ENCODE assay signal across 30 mouse cellular contexts in the genomic region with DNA sequence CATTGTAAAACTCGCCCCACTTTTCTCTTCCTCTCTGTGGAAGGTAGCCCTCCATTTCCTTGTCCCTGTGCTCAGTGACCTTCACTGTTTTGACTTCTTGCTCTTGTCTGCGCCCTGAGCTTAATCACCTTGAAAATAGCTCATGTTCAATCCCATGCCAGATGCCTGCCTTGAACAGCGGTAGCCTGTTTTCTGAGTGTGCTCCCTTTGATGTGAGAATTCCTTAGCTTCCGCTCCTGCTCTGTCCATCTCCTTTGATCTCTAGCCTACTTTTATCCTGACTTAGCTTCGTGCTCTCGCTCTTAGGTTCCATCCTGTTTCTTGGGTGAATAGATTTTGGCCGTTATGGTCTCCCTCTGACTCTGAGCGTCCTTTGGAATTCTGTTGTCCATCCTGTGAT. TPM values are rescaled to one million over a fixed set of nuclear protein-coding genes. Genes with fewer than 3 reads are reported as not detected.
"Had no signal": no experiment of that assay in that cellular context is flagged by ENCODE, and none has a peak within 500 bp of the region (broad histone marks: within the 10 kb centered on the region; RNA-seq: fewer than 3 reads in every experiment).

No protein-coding gene starts in this region.

- H3K4me3 ChIP-seq: gastrocnemius, adult 2 months; heart, adult 2 months; heart, embryonic 13.5 days; heart, embryonic 15.5 days; hindbrain, embryonic 10.5 days; hindbrain, embryonic 12.5 days; intestine, embryonic 15.5 days; limb, embryonic 13.5 days; limb, embryonic 15.5 days; liver, embryonic 12.5 days had no signal

- H3K27ac ChIP-seq: gastrocnemius, adult 2 months; heart, adult 2 months; heart, embryonic 13.5 days; heart, embryonic 15.5 days; hindbrain, embryonic 10.5 days; hindbrain, embryonic 12.5 days; hindbrain, embryonic 14.5 days; intestine, embryonic 15.5 days; limb, embryonic 13.5 days; limb, embryonic 15.5 days; liver, embryonic 12.5 days; liver, embryonic 14.5 days had no signal

- H3K36me3 ChIP-seq: heart, embryonic 13.5 days; heart, embryonic 15.5 days; hindbrain, embryonic 10.5 days; hindbrain, embryonic 12.5 days; intestine, embryonic 15.5 days; limb, embryonic 13.5 days; limb, embryonic 15.5 days; liver, embryonic 12.5 days had no signal

- ATAC-seq: hindbrain, embryonic 16.5 days; inflammation-experienced regulatory T-cells, adult 6 months; intestine, embryonic 15.5 days; intestine, postnatal 0 days; liver, embryonic 12.5 days had no signal

- H3K9ac ChIP-seq: heart, embryonic 13.5 days; heart, embryonic 15.5 days; hindbrain, embryonic 12.5 days; hindbrain, embryonic 14.5 days; intestine, embryonic 15.5 days; limb, embryonic 13.5 days; limb, embryonic 15.5 days; liver, embryonic 12.5 days; liver, embryonic 14.5 days had no signal

- H3K27me3 ChIP-seq: heart, embryonic 13.5 days; heart, embryonic 15.5 days; hindbrain, embryonic 12.5 days; intestine, embryonic 15.5 days; limb, embryonic 13.5 days; limb, embryonic 15.5 days had no signal

- H3K9me3 ChIP-seq: heart, embryonic 13.5 days; heart, embryonic 15.5 days; hindbrain, embryonic 10.5 days; hindbrain, embryonic 12.5 days; intestine, embryonic 15.5 days; limb, embryonic 13.5 days; limb, embryonic 15.5 days; liver, embryonic 12.5 days had no signal

- H3K4me2 ChIP-seq: heart, embryonic 11.5 days; heart, embryonic 13.5 days; heart, embryonic 15.5 days; hindbrain, embryonic 12.5 days; hindbrain, embryonic 14.5 days; intestine, embryonic 15.5 days; limb, embryonic 13.5 days; limb, embryonic 15.5 days; liver, embryonic 12.5 days had no signal

- DNase-seq: gastrocnemius, adult 2 months; gastrocnemius, postnatal 10 days; gastrocnemius, postnatal 25 days; heart, adult 2 months; heart, postnatal 14 days; heart, postnatal 4 days; kidney, adult 18-20 months; kidney, adult 8-10 months; kidney, postnatal 10 days; kidney, postnatal 36 days; layer of hippocampus, adult 9-11 months; layer of hippocampus, postnatal 36 days; left cerebral cortex, postnatal 4 days had no signal

- H3K4me1 ChIP-seq: heart, embryonic 13.5 days; heart, embryonic 15.5 days; hindbrain, embryonic 10.5 days; hindbrain, embryonic 12.5 days; intestine, embryonic 15.5 days; limb, embryonic 13.5 days; limb, embryonic 15.5 days; liver, embryonic 12.5 days had no signal

RNA-seq across cellular contexts. Expression of a gene that starts 31.1 kb away (rescaled TPM):
- total RNA-seq: granulocyte monocyte progenitor cell, adult 5-6 weeks; heart, adult 2 months; liver, adult 2 months had no signal
- polyA plus RNA-seq: large intestine, adult 2 months; liver, adult 2 months had no signal
